Mouse (Mus musculus): ENCODE measurements around the gene Olfr152. TPM values are rescaled to one million over a fixed set of nuclear protein-coding genes. Genes with fewer than 3 reads are reported as not detected.

The Olfr152 gene
- not detected for total RNA-seq (2021)

DNA sequence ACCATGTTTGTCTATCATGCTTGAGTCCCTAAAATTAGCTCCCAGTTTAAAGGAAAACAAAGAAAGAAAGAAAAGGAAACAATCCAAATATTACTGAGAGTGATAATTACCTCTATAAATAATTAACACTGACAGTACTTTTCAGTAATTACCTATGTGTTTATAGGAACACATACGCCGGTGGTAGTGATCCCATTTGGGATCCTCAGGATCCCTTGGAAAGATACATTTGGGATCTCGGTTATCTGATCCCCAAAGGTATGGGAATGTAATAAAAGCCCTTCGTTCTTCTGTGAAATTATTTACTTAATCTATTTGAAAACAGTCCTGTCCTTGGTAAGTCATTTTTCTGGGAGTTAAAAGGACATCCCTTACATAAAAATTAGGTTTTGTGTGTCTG is at the start of gene Olfr152:
Gene Olfr152 (plus strand): TSS at position 301 of the 400 bp plus-strand sequence.
- no peak for DNase-seq (ENCODE audit: extremely low spot score in 1 of 2, low spot score in 1 of 2)

DNA sequence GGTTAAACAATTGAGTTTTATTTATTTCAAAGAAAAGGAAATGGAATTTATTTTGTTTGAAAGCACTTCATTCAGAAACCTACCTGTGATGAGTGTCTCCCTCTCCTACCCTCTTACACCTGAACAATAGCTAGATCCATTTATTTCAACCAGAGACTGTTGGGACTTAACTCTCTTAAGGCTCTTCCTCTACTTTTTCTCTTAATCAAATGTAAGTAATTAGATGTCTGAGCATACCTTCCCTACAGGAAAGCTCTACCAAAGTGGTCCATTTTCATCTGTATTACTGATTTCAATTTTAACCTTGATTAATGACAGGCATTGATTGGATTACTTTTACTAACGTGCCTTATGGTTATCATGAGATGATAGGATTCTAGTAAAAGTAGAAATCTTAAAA is 39.4 kb upstream of the Olfr152 start, which contains the start of gene Olfr1138:
Gene Olfr1138 (minus strand): TSS at position 101 of the 400 bp plus-strand sequence.
- no peak for DNase-seq (ENCODE audit: extremely low spot score in 1 of 2, low spot score in 1 of 2)

DNA sequence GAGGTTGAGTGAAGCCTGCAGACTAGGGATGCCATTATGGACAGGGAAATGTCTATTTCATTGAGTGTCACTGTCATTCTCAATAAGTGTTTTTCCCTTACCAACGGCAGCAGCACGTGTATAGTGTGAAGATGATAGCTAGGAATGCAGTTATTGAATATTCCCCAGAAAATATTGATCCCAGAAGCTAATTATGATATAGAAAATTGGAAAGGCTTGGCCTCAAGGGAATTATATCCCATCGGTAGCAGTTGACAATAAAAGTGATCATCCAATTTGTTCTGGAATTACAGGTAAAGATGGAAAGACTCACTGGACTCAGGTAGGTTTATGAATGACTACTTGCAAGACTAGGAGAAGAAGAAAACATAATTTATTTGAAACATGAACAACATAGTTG is 35.8 kb upstream of the Olfr152 start, which contains the start of gene Olfr1140:
Gene Olfr1140 (plus strand): TSS at position 301 of the 400 bp plus-strand sequence.
- no peak for DNase-seq (ENCODE audit: extremely low spot score in 1 of 2, low spot score in 1 of 2)

DNA sequence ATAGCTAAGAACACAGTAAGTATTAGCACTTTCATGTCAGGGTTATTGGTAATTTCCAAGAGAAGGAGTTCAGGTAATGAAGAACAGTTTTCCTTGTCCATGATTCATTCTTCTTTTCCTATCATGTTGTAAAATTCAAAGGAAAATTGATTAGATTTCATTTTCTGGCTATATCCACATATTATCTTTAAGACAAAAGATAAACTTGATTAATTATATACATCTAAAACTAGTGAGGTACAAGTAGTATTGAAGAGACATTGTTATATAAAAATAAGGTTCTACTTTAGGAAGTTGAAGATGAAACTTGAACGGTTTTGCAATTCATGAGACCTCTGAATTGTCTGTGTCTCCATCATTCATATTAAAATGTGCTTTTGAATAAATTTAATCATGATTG is 25.4 kb upstream of the Olfr152 start, which contains the start of gene Olfr1141:
Gene Olfr1141 (minus strand): TSS at position 101 of the 400 bp plus-strand sequence.
- DNase-seq (ENCODE audit: extremely low spot score in 1 of 2, low spot score in 1 of 2): no peak

DNA sequence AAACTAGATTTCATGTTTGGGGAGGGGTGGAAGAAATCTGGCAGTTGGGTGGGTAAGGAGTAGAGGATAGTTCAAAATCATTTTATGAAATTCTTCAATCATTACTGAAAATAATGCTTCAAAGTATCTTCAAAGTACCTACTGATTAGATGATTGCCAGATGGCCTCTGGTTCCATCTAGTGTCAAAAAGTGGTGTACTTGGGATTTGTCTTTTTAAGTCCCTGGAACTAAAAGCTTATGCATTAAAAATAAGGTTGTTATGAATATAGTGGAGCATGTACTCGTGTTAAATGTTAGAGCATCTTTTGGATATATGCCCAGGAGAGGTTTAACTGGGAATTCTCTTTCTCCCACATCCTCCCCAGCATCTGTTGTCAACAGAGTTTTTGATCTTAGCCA is 3.1 kb upstream of the Olfr152 start:
- no peak for DNase-seq (ENCODE audit: extremely low spot score in 1 of 2, low spot score in 1 of 2)

DNA sequence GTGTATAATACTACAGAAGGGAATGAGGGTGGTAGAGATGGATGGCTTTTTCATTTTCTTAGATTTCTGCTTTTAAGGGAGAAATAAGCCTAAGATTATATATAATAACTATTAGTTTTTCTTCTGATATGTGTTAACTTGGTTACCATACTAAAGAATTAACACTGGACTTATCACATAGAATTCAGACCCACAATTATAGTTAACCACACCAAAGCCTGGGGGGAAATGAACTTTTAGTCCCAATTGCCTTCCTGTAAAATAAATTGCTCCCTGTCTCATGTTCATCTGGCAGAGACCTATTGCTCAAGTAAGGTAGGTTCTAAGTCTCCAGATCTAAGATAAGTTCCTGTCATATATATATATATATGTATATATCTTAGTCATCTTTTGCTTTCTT is 21.0 kb downstream of the Olfr152 start, which contains the start of gene Olfr1143:
Gene Olfr1143 (plus strand): TSS at position 301 of the 400 bp plus-strand sequence.
- DNase-seq (ENCODE audit: extremely low spot score in 1 of 2, low spot score in 1 of 2): no peak

DNA sequence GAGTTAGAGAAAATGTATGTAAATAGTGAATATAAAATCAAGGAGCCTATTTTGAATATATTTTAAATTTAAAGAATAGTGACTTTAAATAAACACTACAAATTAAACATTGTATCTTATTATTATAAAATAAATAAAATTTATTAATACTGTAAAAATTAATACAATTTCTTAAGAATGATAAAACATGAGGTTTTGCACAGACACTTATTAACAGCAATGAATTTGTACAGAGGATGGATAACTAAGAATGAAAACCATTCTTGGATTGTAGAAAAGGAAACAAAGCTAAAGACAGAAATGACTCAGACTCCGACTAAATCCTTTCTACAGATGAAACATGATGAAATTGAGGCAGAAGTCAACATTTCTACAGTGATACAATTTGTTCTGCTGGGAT is 30.2 kb downstream of the Olfr152 start, which contains the start of gene Olfr1145:
Gene Olfr1145 (plus strand): TSS at position 301 of the 400 bp plus-strand sequence.
- DNase-seq (ENCODE audit: extremely low spot score in 1 of 2, low spot score in 1 of 2): no peak

DNA sequence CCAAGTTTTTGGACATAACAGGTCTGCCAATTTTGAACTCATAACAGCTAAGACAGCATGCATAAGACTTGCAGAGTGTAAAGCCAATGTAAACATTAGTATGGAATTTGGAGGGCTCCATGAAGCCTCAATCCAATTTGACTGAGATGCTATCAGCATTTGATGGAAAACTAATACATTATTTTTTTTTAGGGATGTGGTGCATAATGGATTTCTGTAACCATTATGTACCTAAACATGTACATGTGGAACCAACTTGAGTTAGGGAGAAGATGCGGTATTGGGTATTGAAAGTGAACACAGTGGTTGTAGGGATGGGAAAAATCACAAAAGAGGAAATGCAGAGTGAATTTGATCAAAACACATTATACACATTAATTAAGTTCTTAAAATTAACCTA is 51.0 kb downstream of the Olfr152 start, which contains the start of gene Olfr1148:
Gene Olfr1148 (plus strand): TSS at position 301 of the 400 bp plus-strand sequence.
- no peak for DNase-seq (ENCODE audit: extremely low spot score in 1 of 2, low spot score in 1 of 2)

Other genes with a start within 250 kb of the Olfr152 start
- not detected for gene Olfr153, start 247.7 kb upstream of the Olfr152 start, total RNA-seq (2021)
- gene Olfr1128, start 233.9 kb upstream of the Olfr152 start, total RNA-seq (2021): not detected
- gene Olfr1129, start 205.6 kb upstream of the Olfr152 start, total RNA-seq (2021): not detected
- not detected for gene Olfr1130, start 173.3 kb upstream of the Olfr152 start, total RNA-seq (2021)
- not detected for gene Olfr1131, start 152.4 kb upstream of the Olfr152 start, total RNA-seq (2021)
- not detected for gene Olfr1132, start 141.9 kb upstream of the Olfr152 start, total RNA-seq (2021)
- gene Olfr1133, start 132.1 kb upstream of the Olfr152 start, total RNA-seq (2021): not detected
- gene Olfr1134, start 121.0 kb upstream of the Olfr152 start, total RNA-seq (2021): not detected
- gene Olfr1135, start 105.8 kb upstream of the Olfr152 start, total RNA-seq (2021): not detected
- not detected for gene Olfr1136, start 85.5 kb upstream of the Olfr152 start, total RNA-seq (2021)
- gene Olfr1137, start 66.3 kb upstream of the Olfr152 start, total RNA-seq (2021): not detected
- gene Olfr1138, start 39.5 kb upstream of the Olfr152 start, total RNA-seq (2021): not detected
- not detected for gene Olfr1140, start 35.7 kb upstream of the Olfr152 start, total RNA-seq (2021)
- gene Olfr1141, start 25.5 kb upstream of the Olfr152 start, total RNA-seq (2021): not detected
- gene Olfr1143, start 21.1 kb downstream of the Olfr152 start, total RNA-seq (2021): not detected
- gene Olfr1145, start 30.3 kb downstream of the Olfr152 start, total RNA-seq (2021): not detected
- gene Olfr1148, start 51.0 kb downstream of the Olfr152 start, total RNA-seq (2021): not detected
- not detected for gene Olfr1150-ps1, start 64.5 kb downstream of the Olfr152 start, total RNA-seq (2021)
- gene Olfr1151, start 76.4 kb downstream of the Olfr152 start, total RNA-seq (2021): not detected
- not detected for gene Olfr1152, start 87.0 kb downstream of the Olfr152 start, total RNA-seq (2021)
- gene Olfr1153, start 115.5 kb downstream of the Olfr152 start, total RNA-seq (2021): not detected
- gene Olfr1154, start 125.7 kb downstream of the Olfr152 start, total RNA-seq (2021): not detected
- not detected for gene Olfr1155, start 165.7 kb downstream of the Olfr152 start, total RNA-seq (2021)
- gene Olfr1156, start 173.6 kb downstream of the Olfr152 start, total RNA-seq (2021): under 1 TPM in 1 of 2 experiments, not detected in 1; 0.14 TPM
- gene Olfr1157, start 188.8 kb downstream of the Olfr152 start, total RNA-seq (2021): not detected
- not detected for gene Olfr74, start 195.2 kb downstream of the Olfr152 start, total RNA-seq (2021)
- gene Olfr1158, start 210.6 kb downstream of the Olfr152 start, total RNA-seq (2021): not detected
- gene Olfr1160, start 228.8 kb downstream of the Olfr152 start, total RNA-seq (2021): not detected
- gene Olfr1161, start 243.3 kb downstream of the Olfr152 start, total RNA-seq (2021): not detected

Data from layer of hippocampus, postnatal 25 days (tissue).